Mouse (Mus musculus) stomach, embryonic 14.5 days (tissue): ENCODE results near the gene Vangl1. TPM values are rescaled to one million over a fixed set of nuclear protein-coding genes. Genes with fewer than 3 reads are reported as not detected.

Source experiments
- ATAC-seq: fragments of 200-750 bp; cut with Nextera tagmentation; 2 replicates; pipeline ENCODE4 v1.8.0; 2017; ENCODE audit warnings: low read depth, moderate TSS enrichment; ENCODE audit not compliant: insufficient number of reproducible peaks, insufficient read depth, low FRiP score
- H3K27ac ChIP-seq: fragments of 300-500 bp; sonication (generic); 2 replicates; pipeline ENCODE4 v1.5.1; 2014; ENCODE audit warnings: mild to moderate bottlenecking, low read length, moderate library complexity, mixed read lengths
- H3K27me3 ChIP-seq: fragments of 300-500 bp; sonication (generic); 2 replicates; pipeline ENCODE4 v1.6.1; 2014; ENCODE audit warnings: low read length, control low read depth, mixed read lengths; ENCODE audit not compliant: control insufficient read depth, insufficient read depth
- H3K36me3 ChIP-seq: fragments of 300-500 bp; sonication (generic); 2 replicates; pipeline ENCODE4 v1.6.1; 2014; ENCODE audit warnings: mild to moderate bottlenecking, control low read depth, low read length, moderate library complexity, mixed read lengths; ENCODE audit not compliant: control insufficient read depth, insufficient read depth
- H3K4me1 ChIP-seq: fragments of 300-500 bp; sonication (generic); 2 replicates; pipeline ENCODE4 v1.6.1; 2014; ENCODE audit warnings: low read length, control low read depth, mixed read lengths; ENCODE audit not compliant: control insufficient read depth, insufficient read depth
- H3K4me2 ChIP-seq: fragments of 300-500 bp; sonication (generic); replicated peaks from 2 replicates; pipeline ENCODE4 v1.6.1; 2014; ENCODE audit warnings: low read depth, low read length, control low read depth
- H3K4me3 ChIP-seq: fragments of 300-500 bp; sonication (generic); 2 replicates; pipeline ENCODE4 v1.5.1; 2014; ENCODE audit warnings: low read depth, low read length, control low read depth
- H3K9ac ChIP-seq: fragments of 300-500 bp; sonication (generic); replicated peaks from 2 replicates; pipeline ENCODE4 v1.6.1; 2014; ENCODE audit warnings: low read depth, mild to moderate bottlenecking, control low read depth, low read length, moderate library complexity, mixed read lengths
- H3K9me3 ChIP-seq: fragments of 300-500 bp; sonication (generic); 2 replicates; pipeline ENCODE4 v1.6.1; 2016; ENCODE audit warnings: low read depth, low read length, control low read depth; ENCODE audit not compliant: control insufficient read depth
- WGBS: fragments of 180-500 bp; shearing (Covaris S2); extraction: QIAGEN DNeasy Blood & Tissue Kit; methylation state at CpG from one replicate; pipeline ENCODE4 v1.1.7; 2014; 5-methylcytosine and 5-hydroxymethylcytosine counted together
- polyA plus RNA-seq: library from polyadenylated mRNA; unstranded; fragments of >200 nt; fragmentation: Nextera tagmentation; extraction: Ambion mirVana; gene quantifications from 2 replicates; pipeline ENCODE4 v1.2.1, GENCODE M21; 2014

The Vangl1 gene
- polyA plus RNA-seq, 1 experiment from 2014 or later = 29.5 TPM

DNA sequence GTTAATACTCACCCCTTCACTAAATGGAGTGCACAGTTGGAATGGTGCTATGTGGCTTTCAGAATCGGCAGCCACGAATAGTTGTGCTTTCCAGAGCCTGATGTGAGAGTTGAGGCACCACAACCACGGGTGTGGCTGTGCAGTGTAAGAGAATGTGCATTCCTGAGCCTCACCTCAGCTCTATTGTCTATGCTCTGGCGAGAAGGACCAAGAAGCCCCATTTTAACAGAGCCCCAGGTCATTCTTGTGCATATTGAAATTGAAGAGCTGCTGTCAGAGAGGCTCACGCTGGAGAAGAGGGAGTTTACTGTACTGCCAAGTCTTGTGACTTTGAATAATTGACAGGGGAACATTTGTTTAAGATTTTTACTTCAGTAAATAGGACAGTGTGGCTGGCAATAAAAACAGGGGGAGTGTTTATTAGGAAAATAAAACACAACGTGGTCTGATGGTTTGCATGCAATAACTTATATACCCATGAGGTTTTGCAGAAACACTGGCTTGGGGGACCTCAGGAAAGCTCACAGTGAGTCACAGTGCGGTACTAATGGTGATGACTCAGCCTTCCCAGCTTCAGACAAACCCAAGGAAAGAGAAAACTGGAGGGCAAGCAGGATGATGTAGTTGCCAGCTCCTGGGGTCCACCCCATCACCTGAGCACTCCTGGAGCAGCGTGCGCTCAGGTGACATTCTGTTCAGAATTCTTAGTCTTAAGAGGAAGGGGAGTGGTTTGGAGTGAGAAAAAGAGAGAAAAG is 100.5 kb downstream of the Vangl1 start:
- ATAC-seq = no peak
- no peaks in the 10 kb centered on the region for H3K9me3 ChIP-seq
- no peaks in the 10 kb centered on the region for H3K36me3 ChIP-seq
- no peak overlapping the region for H3K9ac ChIP-seq
- H3K27ac ChIP-seq = no peak overlapping the region
- H3K4me2 ChIP-seq = no peak overlapping the region
- no peaks in the 10 kb centered on the region for H3K27me3 ChIP-seq
- H3K4me1 ChIP-seq = no peaks in the 10 kb centered on the region
- 59% methylated on average over 9 of the region's 9 CpGs for WGBS
- no peak overlapping the region for H3K4me3 ChIP-seq

Other genes starting within 250 kb of the Vangl1 start
- not detected in 2 replicates for gene Nhlh2, start 194.6 kb downstream of the Vangl1 start, polyA plus RNA-seq
- gene Casq2, start 118.3 kb downstream of the Vangl1 start, polyA plus RNA-seq = 0.65 and 0.67 TPM in 2 replicates